Mouse (Mus musculus): Measurements from ENCODE around the gene Trappc12. TPM values are rescaled to one million over a fixed set of nuclear protein-coding genes. Genes with fewer than 3 reads are reported as not detected.
A peak's percentile ranks its signal among the peaks of the same experiment; 100 is the strongest.

Gene Trappc12
- polyA plus RNA-seq, 1 experiment from 2014 or later: 42.5 TPM

GRCm38 (mm10) chr12:28727061-28727460 is 23.2 kb downstream of the Trappc12 start:
- Histone ChIP-seq H3K4me1 (no peaks in the 10 kb centered on the region), H3K27me3 (no peaks in the 10 kb centered on the region), H3K27ac (no peak overlapping the region), H3K36me3 (peaks cover 47% of the 10 kb centered on the region), H3K9me3 (replicated peaks) (no peaks in the 10 kb centered on the region), H3K4me2 (no peak overlapping the region), H3K4me3 (replicated peaks) (no peak overlapping the region), H3K9ac (no peak overlapping the region)
- 80% methylated on average over 5 of the region's 5 CpGs for WGBS
- ATAC-seq (replicated peaks; ENCODE audit: low FRiP score): no peak

- Histone ChIP-seq H3K4me2 (no peak overlapping the region), H3K4me3 (replicated peaks) (no peak overlapping the region), H3K9me3 (replicated peaks) (no peaks in the 10 kb centered on the region), H3K4me1 (no peaks in the 10 kb centered on the region), H3K36me3 (peaks cover 50% of the 10 kb centered on the region), H3K27me3 (no peaks in the 10 kb centered on the region), H3K27ac (no peak overlapping the region), H3K9ac (no peak overlapping the region)
- 89% methylated on average over 4 of the region's 4 CpGs for WGBS
- ATAC-seq (replicated peaks; ENCODE audit: low FRiP score): no peak
Measured at GRCm38 (mm10) chr12:28726204-28726603, 24.1 kb downstream of the Trappc12 start.

GRCm38 (mm10) chr12:28724366-28724765 is 25.9 kb downstream of the Trappc12 start:
- H3K4me2 ChIP-seq: no peak overlapping the region
- H3K27ac ChIP-seq: no peak overlapping the region
- ATAC-seq (replicated peaks; ENCODE audit: low FRiP score): no peak
- no peak overlapping the region for H3K9ac ChIP-seq
- 78% methylated on average over 3 of the region's 3 CpGs for WGBS
- H3K36me3 ChIP-seq: peaks cover 59% of the 10 kb centered on the region
- no peak overlapping the region for H3K4me3 ChIP-seq (replicated peaks)
- H3K9me3 ChIP-seq (replicated peaks): no peaks in the 10 kb centered on the region
- no peaks in the 10 kb centered on the region for H3K4me1 ChIP-seq
- no peaks in the 10 kb centered on the region for H3K27me3 ChIP-seq

- no peak for ATAC-seq (replicated peaks; ENCODE audit: low FRiP score)
Measured at GRCm38 (mm10) chr12:28718106-28718505, 32.2 kb downstream of the Trappc12 start.

GRCm38 (mm10) chr12:28717066-28717465 is 33.2 kb downstream of the Trappc12 start:
- no peak overlapping the region for H3K4me2 ChIP-seq
- H3K4me3 ChIP-seq (replicated peaks): no peak overlapping the region
- no peak overlapping the region for H3K27ac ChIP-seq
- WGBS: 68% methylated on average over 2 of the region's 2 CpGs
- H3K27me3 ChIP-seq: no peaks in the 10 kb centered on the region
- H3K36me3 ChIP-seq: peaks cover 62% of the 10 kb centered on the region
- H3K4me1 ChIP-seq: no peaks in the 10 kb centered on the region
- H3K9me3 ChIP-seq (replicated peaks): no peaks in the 10 kb centered on the region
- no peak overlapping the region for H3K9ac ChIP-seq
- ATAC-seq (replicated peaks; ENCODE audit: low FRiP score): no peak

More at GRCm38 (mm10) chr12:28718106-28718505, 32.2 kb downstream of the Trappc12 start:
- H3K27ac ChIP-seq: no peak overlapping the region
- peaks cover 61% of the 10 kb centered on the region for H3K36me3 ChIP-seq
- H3K9me3 ChIP-seq (replicated peaks): no peaks in the 10 kb centered on the region
- no peak overlapping the region for H3K9ac ChIP-seq
- no peak overlapping the region for H3K4me2 ChIP-seq
- H3K4me3 ChIP-seq (replicated peaks): no peak overlapping the region
- no peaks in the 10 kb centered on the region for H3K27me3 ChIP-seq
- WGBS: 95% methylated on average over 2 of the region's 2 CpGs
- no peaks in the 10 kb centered on the region for H3K4me1 ChIP-seq

- Histone ChIP-seq H3K4me1 (no peaks in the 10 kb centered on the region), H3K27me3 (no peaks in the 10 kb centered on the region), H3K27ac (no peak overlapping the region), H3K36me3 (peaks cover 62% of the 10 kb centered on the region), H3K4me2 (no peak overlapping the region), H3K9ac (no peak overlapping the region), H3K4me3 (replicated peaks) (no peak overlapping the region), H3K9me3 (replicated peaks) (no peaks in the 10 kb centered on the region)
- WGBS: 85% methylated on average over 24 of the region's 24 CpGs
- no peak for ATAC-seq (replicated peaks; ENCODE audit: low FRiP score)
Measured at GRCm38 (mm10) chr12:28714822-28715632, 35.2 kb downstream of the Trappc12 start.

GRCm38 (mm10) chr12:28710566-28711185 is 39.6 kb downstream of the Trappc12 start:
- Histone ChIP-seq H3K4me2 (no peak overlapping the region), H3K4me1 (no peaks in the 10 kb centered on the region), H3K4me3 (replicated peaks) (no peak overlapping the region), H3K27me3 (no peaks in the 10 kb centered on the region), H3K27ac (no peak overlapping the region), H3K9me3 (replicated peaks) (no peaks in the 10 kb centered on the region), H3K36me3 (peaks cover 61% of the 10 kb centered on the region), H3K9ac (no peak overlapping the region)
- WGBS: 91% methylated on average over 22 of the region's 22 CpGs
- ATAC-seq (replicated peaks; ENCODE audit: low FRiP score): no peak

GRCm38 (mm10) chr12:28708154-28708553 is 42.1 kb downstream of the Trappc12 start:
- Histone ChIP-seq H3K27me3 (no peaks in the 10 kb centered on the region), H3K4me3 (replicated peaks) (no peak overlapping the region), H3K27ac (no peak overlapping the region), H3K4me1 (peaks cover 15% of the 10 kb centered on the region), H3K36me3 (peaks cover 50% of the 10 kb centered on the region), H3K9me3 (replicated peaks) (no peaks in the 10 kb centered on the region), H3K9ac (no peak overlapping the region), H3K4me2 (no peak overlapping the region)
- ATAC-seq (replicated peaks; ENCODE audit: low FRiP score): no peak
- 73% methylated on average over 4 of the region's 4 CpGs for WGBS

- H3K9me3 ChIP-seq (replicated peaks): no peaks in the 10 kb centered on the region
- WGBS: 82% methylated on average over 6 of the region's 6 CpGs
- H3K4me1 ChIP-seq: peaks cover 21% of the 10 kb centered on the region
- no peak for ATAC-seq (replicated peaks; ENCODE audit: low FRiP score)
- no peak overlapping the region for H3K9ac ChIP-seq
- H3K36me3 ChIP-seq: peaks cover 30% of the 10 kb centered on the region
- H3K27me3 ChIP-seq: no peaks in the 10 kb centered on the region
- H3K4me2 ChIP-seq: no peak overlapping the region
- H3K27ac ChIP-seq: no peak overlapping the region
- H3K4me3 ChIP-seq (replicated peaks): no peak overlapping the region
Measured at GRCm38 (mm10) chr12:28705204-28705603, 45.1 kb downstream of the Trappc12 start.

- H3K9me3 ChIP-seq (replicated peaks): no peaks in the 10 kb centered on the region
- 9% methylated on average over 12 of the region's 12 CpGs for WGBS
- ATAC-seq (replicated peaks; ENCODE audit: low FRiP score): peak; percentile 37; the same call in 1 of the 2 replicates
Measured at GRCm38 (mm10) chr12:28704381-28704780, 45.9 kb downstream of the Trappc12 start.

GRCm38 (mm10) chr12:28701302-28701701 is 49.0 kb downstream of the Trappc12 start:
- no peaks in the 10 kb centered on the region for H3K9me3 ChIP-seq (replicated peaks)
- no peaks in the 10 kb centered on the region for H3K27me3 ChIP-seq
- H3K36me3 ChIP-seq: peaks cover 14% of the 10 kb centered on the region
- 77% methylated on average over 11 of the region's 11 CpGs for WGBS
- no peak overlapping the region for H3K27ac ChIP-seq
- ATAC-seq (replicated peaks; ENCODE audit: low FRiP score): no peak
- H3K4me2 ChIP-seq: no peak overlapping the region
- no peak overlapping the region for H3K9ac ChIP-seq
- peaks cover 28% of the 10 kb centered on the region for H3K4me1 ChIP-seq
- no peak overlapping the region for H3K4me3 ChIP-seq (replicated peaks)

More at GRCm38 (mm10) chr12:28704381-28704780, 45.9 kb downstream of the Trappc12 start:
- Histone ChIP-seq H3K4me1 (peaks cover 24% of the 10 kb centered on the region), H3K27ac (peak overlapping the region; percentile 27; the same call in 1 of the 2 replicates), H3K27me3 (no peaks in the 10 kb centered on the region), H3K4me3 (replicated peaks) (no peak overlapping the region), H3K9ac (0 out of 2 replicates have a peak overlapping the region, but pooled peaks have one; percentile 10), H3K36me3 (peaks cover 21% of the 10 kb centered on the region), H3K4me2 (peak overlapping the region; percentile 27; the same call in 1 of the 2 replicates)

GRCm38 (mm10) chr12:28700561-28701025 is 49.7 kb downstream of the Trappc12 start:
- Histone ChIP-seq H3K4me1 (peaks cover 28% of the 10 kb centered on the region), H3K9ac (no peak overlapping the region), H3K27ac (no peak overlapping the region), H3K27me3 (no peaks in the 10 kb centered on the region), H3K36me3 (peaks cover 20% of the 10 kb centered on the region), H3K9me3 (replicated peaks) (no peaks in the 10 kb centered on the region), H3K4me3 (replicated peaks) (no peak overlapping the region), H3K4me2 (no peak overlapping the region)
- WGBS: 73% methylated on average over 19 of the region's 19 CpGs
- 0 out of 2 replicates have a peak, but pooled peaks have one; percentile 7 for ATAC-seq (replicated peaks; ENCODE audit: low FRiP score)
